ENCODE assay signal across 16 mouse cellular contexts in genomic region chr11:117608141-117608789, GRCm38 (mm10). TPM values are rescaled to one million over a fixed set of nuclear protein-coding genes. Genes with fewer than 3 reads are reported as not detected.
A peak's percentile ranks its signal among the peaks of the same experiment; 100 is the strongest.
DNase-seq lines count a peak whose midpoint lies in the region; ATAC-seq and TF ChIP-seq lines count a peak whose summit lies in the region.
"Had no signal": no experiment of that assay in that cellular context is flagged by ENCODE, and none has a peak within 500 bp of the region (broad histone marks: within the 10 kb centered on the region; RNA-seq: fewer than 3 reads in every experiment).

No protein-coding gene starts in this region.

- no peaks in the 10 kb centered on the region for H3K36me3 ChIP-seq in hindbrain, embryonic 11.5 days (ENCODE audit: control insufficient read depth, insufficient read depth, low read length)
- H3K36me3 ChIP-seq in hindbrain, postnatal 0 days (ENCODE audit: insufficient read depth, low read length), result no peaks in the 10 kb centered on the region
- H3K36me3 ChIP-seq in MEL (ENCODE audit: control insufficient read depth in 1 of 2, insufficient read depth in 2 of 2, low read length in 2 of 2), result peaks cover 0 to 2% of the 10 kb centered on the region in 2 experiments; a peak in 1 of 4 replicates
- H3K36me3 ChIP-seq in forebrain, embryonic 12.5 days (replicated peaks), result no peaks in the 10 kb centered on the region
- no peaks in the 10 kb centered on the region for H3K36me3 ChIP-seq in limb, embryonic 14.5 days (ENCODE audit: control insufficient read depth, insufficient read depth, low read length)
- H3K36me3 ChIP-seq: neural tube, embryonic 12.5 days had no signal

- no peak for TF ChIP-seq EP300 in MEL (IDR thresholded peaks at IDR 0.05; ENCODE audit: low read depth in 1 of 2, low read length in 2 of 2)

- H3K27ac ChIP-seq in hindbrain, embryonic 11.5 days (ENCODE audit: low read depth, low read length), result peak overlapping the region; percentile 58; the same call in 1 of the 2 replicates
- H3K27ac ChIP-seq in hindbrain, postnatal 0 days, result no peak overlapping the region
- H3K27ac ChIP-seq in MEL (ENCODE audit: control insufficient read depth, low read depth, low read length), result no peak overlapping the region
- peak overlapping the region; percentile 54; the same call in 1 of the 2 replicates for H3K27ac ChIP-seq in forebrain, embryonic 12.5 days
- peak overlapping the region; percentile 43; the same call in 1 of the 2 replicates for H3K27ac ChIP-seq in limb, embryonic 14.5 days (replicated peaks; ENCODE audit: low read depth, low read length)
- H3K27ac ChIP-seq: neural tube, embryonic 12.5 days had no signal

- peaks cover 16% of the 10 kb centered on the region for H3K4me1 ChIP-seq in hindbrain, embryonic 11.5 days (replicated peaks; ENCODE audit: control insufficient read depth, insufficient read depth, low read length)
- H3K4me1 ChIP-seq in hindbrain, postnatal 0 days (ENCODE audit: insufficient read depth, low read length), result peaks cover 10% of the 10 kb centered on the region
- peaks cover 0 to 11% of the 10 kb centered on the region in 2 experiments; a peak in 2 of 4 replicates for H3K4me1 ChIP-seq in MEL (ENCODE audit: control insufficient read depth in 1 of 2, insufficient read depth in 2 of 2, low read length in 2 of 2)
- H3K4me1 ChIP-seq in forebrain, embryonic 12.5 days, result peaks cover 63% of the 10 kb centered on the region
- peaks cover 9% of the 10 kb centered on the region for H3K4me1 ChIP-seq in limb, embryonic 14.5 days (ENCODE audit: control insufficient read depth, insufficient read depth, low read length)

- peak overlapping the region; percentile 1; the same call in 1 of the 2 replicates for H3K9ac ChIP-seq in hindbrain, embryonic 11.5 days (ENCODE audit: low read depth, low read length)
- H3K9ac ChIP-seq in hindbrain, postnatal 0 days (replicated peaks; ENCODE audit: low read length), result no peak overlapping the region
- H3K9ac ChIP-seq in MEL (ENCODE audit: control insufficient read depth, low read depth, low read length, poor library complexity, severe bottlenecking), result no peak overlapping the region
- H3K9ac ChIP-seq in forebrain, embryonic 12.5 days, result no peak overlapping the region
- no peak overlapping the region for H3K9ac ChIP-seq in limb, embryonic 14.5 days (ENCODE audit: low read depth, low read length, severe bottlenecking)
- H3K9ac ChIP-seq: neural tube, embryonic 12.5 days had no signal

- no peak for TF ChIP-seq POLR2A in MEL (IDR thresholded peaks at IDR 0.05; ENCODE audit: control insufficient read depth in 1 of 2, insufficient read depth in 1 of 2, low read depth in 1 of 2, low read length in 2 of 2, poor library complexity in 1 of 2)
- no peak for TF ChIP-seq POLR2A in limb, embryonic 14.5 days (IDR thresholded peaks at IDR 0.05; ENCODE audit: borderline replicate concordance, extremely low read depth, insufficient read depth, insufficient read length)

- 39% methylated on average over 9 of the region's 9 CpGs for WGBS in hindbrain, embryonic 11.5 days
- 43% methylated on average over 9 of the region's 9 CpGs for WGBS in hindbrain, postnatal 0 days
- WGBS in forebrain, embryonic 12.5 days, result 35% methylated on average over 9 of the region's 9 CpGs
- 46% methylated on average over 9 of the region's 9 CpGs for whole genome bisulfite sequencing in limb, embryonic 14.5 days

- H3K27me3 ChIP-seq in hindbrain, embryonic 11.5 days (ENCODE audit: control insufficient read depth, insufficient read depth, low read length), result 0 out of 2 replicates have a peak, but pooled peaks cover 2% of the 10 kb centered on the region
- no peaks in the 10 kb centered on the region for H3K27me3 ChIP-seq in hindbrain, postnatal 0 days (ENCODE audit: insufficient read depth, low read length)
- H3K27me3 ChIP-seq in MEL (ENCODE audit: control insufficient read depth in 1 of 2, insufficient read depth in 2 of 2, low read length in 2 of 2), result no peaks in the 10 kb centered on the region; a peak in 1 of 4 replicates
- H3K27me3 ChIP-seq in forebrain, embryonic 12.5 days, result peaks cover 22% of the 10 kb centered on the region
- no peaks in the 10 kb centered on the region for H3K27me3 ChIP-seq in limb, embryonic 14.5 days (ENCODE audit: control insufficient read depth, insufficient read depth, low read length)
- H3K27me3 ChIP-seq: neural tube, embryonic 12.5 days had no signal

- H3K4me2 ChIP-seq in hindbrain, embryonic 11.5 days (replicated peaks; ENCODE audit: low read depth, low read length), result no peak overlapping the region
- no peak overlapping the region for H3K4me2 ChIP-seq in hindbrain, postnatal 0 days (ENCODE audit: low read depth, low read length)
- H3K4me2 ChIP-seq in forebrain, embryonic 12.5 days, result no peak overlapping the region
- no peak overlapping the region for H3K4me2 ChIP-seq in limb, embryonic 14.5 days (replicated peaks; ENCODE audit: low read depth, low read length, severe bottlenecking)
- H3K4me2 ChIP-seq: neural tube, embryonic 12.5 days had no signal

- no peak for ATAC-seq in hindbrain, embryonic 11.5 days (ENCODE audit: low FRiP score)
- no peak for ATAC-seq in hindbrain, postnatal 0 days
- ATAC-seq in forebrain, embryonic 12.5 days (ENCODE audit: low FRiP score), result no peak
- no peak for ATAC-seq in limb, embryonic 14.5 days (ENCODE audit: low FRiP score, low read depth)

- H3K4me3 ChIP-seq in hindbrain, embryonic 11.5 days (ENCODE audit: low read depth, low read length), result no peak overlapping the region
- no peak overlapping the region for H3K4me3 ChIP-seq in hindbrain, postnatal 0 days (ENCODE audit: low read length)
- H3K4me3 ChIP-seq in MEL (ENCODE audit: control insufficient read depth in 1 of 2, insufficient read depth in 1 of 2, low read depth in 2 of 2, low read length in 2 of 2), result no peak overlapping the region
- no peak overlapping the region for H3K4me3 ChIP-seq in forebrain, embryonic 12.5 days (replicated peaks)
- no peak overlapping the region for H3K4me3 ChIP-seq in limb, embryonic 14.5 days (replicated peaks; ENCODE audit: low read length)
- H3K4me3 ChIP-seq: neural tube, embryonic 12.5 days had no signal

- H3K9me3 ChIP-seq in hindbrain, embryonic 11.5 days (ENCODE audit: control insufficient read depth, low read length), result no peaks in the 10 kb centered on the region
- no peaks in the 10 kb centered on the region for H3K9me3 ChIP-seq in hindbrain, postnatal 0 days (ENCODE audit: low read length)
- no peaks in the 10 kb centered on the region for H3K9me3 ChIP-seq in MEL (replicated peaks; ENCODE audit: insufficient read depth, low read length)
- no peaks in the 10 kb centered on the region for H3K9me3 ChIP-seq in forebrain, embryonic 12.5 days
- no peaks in the 10 kb centered on the region for H3K9me3 ChIP-seq in limb, embryonic 14.5 days (ENCODE audit: control insufficient read depth, low read length)
- H3K9me3 ChIP-seq: neural tube, embryonic 12.5 days had no signal

- no peaks in the 10 kb centered on the region for H3K79me2 ChIP-seq in MEL (ENCODE audit: control insufficient read depth, insufficient read depth, low read length, poor library complexity)

- no peak for TF ChIP-seq CTCF in hindbrain, postnatal 0 days (IDR thresholded peaks at IDR 0.05; ENCODE audit: low read depth)
- TF ChIP-seq CTCF in MEL (IDR thresholded peaks at IDR 0.05 in 2 of 3, conservative IDR thresholded peaks at IDR 0.05 in 1 of 3; ENCODE audit: control insufficient read depth in 1 of 3, insufficient read depth in 1 of 3, low read depth in 2 of 3, low read length in 3 of 3, poor library complexity in 1 of 3, severe bottlenecking in 1 of 3), result no peak

- DNase-seq in hindbrain, embryonic 11.5 days (ENCODE audit: low spot score), result peak; percentile 35
- DNase-seq in hindbrain, postnatal 0 days (ENCODE audit: low spot score), result no peak
- peak; percentile 17 for DNase-seq in MEL (ENCODE audit: low read depth, low spot score)
- DNase-seq in limb, embryonic 14.5 days (ENCODE audit: low spot score), result no peak
- DNase-seq in kidney, adult 11 months, result no peak
- DNase-seq in c-Kit-positive CD71-positive TER-119-positive erythroid progenitor cells, embryonic 14.5 days (ENCODE audit: low spot score), result no peak
- no peak for DNase-seq in spleen, adult 18-20 months
- DNase-seq: adrenal gland, postnatal 10 days; gastrocnemius, postnatal 10 days; heart, postnatal 4 days; left cerebral cortex, postnatal 4 days; lung, adult 18-20 months; retina, postnatal 1 day; thymus, adult 18-20 months had no signal

- TF ChIP-seq RAD21 in MEL (IDR thresholded peaks at IDR 0.05; ENCODE audit: low read depth, low read length), result no peak

TF ChIP-seq in MEL, 35 proteins besides CTCF, POLR2A, EP300 and RAD21 (continues in another document):
- TF ChIP-seq POLR2AphosphoS5 (IDR thresholded peaks at IDR 0.05; ENCODE audit: borderline replicate concordance, low read depth, low read length) (no peak), GABPA (IDR thresholded peaks at IDR 0.05; ENCODE audit: low read depth, low read length) (no peak), ZNF384 (IDR thresholded peaks at IDR 0.05; ENCODE audit: low read depth, low read length) (no peak), HCFC1 (IDR thresholded peaks at IDR 0.05; ENCODE audit: low read depth, low read length) (no peak), TBP (IDR thresholded peaks at IDR 0.05; ENCODE audit: low read depth, low read length) (no peak), SIN3A (IDR thresholded peaks at IDR 0.05; ENCODE audit: low read length) (no peak), SMC3 (IDR thresholded peaks at IDR 0.05; ENCODE audit: low read depth, low read length) (no peak), MAZ (IDR thresholded peaks at IDR 0.05; ENCODE audit: low read depth, low read length) (no peak), GATA1 (IDR thresholded peaks at IDR 0.05; ENCODE audit: low read depth, low read length) (no peak), UBTF (IDR thresholded peaks at IDR 0.05; ENCODE audit: borderline replicate concordance, insufficient read depth, low read depth, low read length) (no peak), CHD2 (IDR thresholded peaks at IDR 0.05; ENCODE audit: low read length) (no peak), USF2 (IDR thresholded peaks at IDR 0.05; ENCODE audit: borderline replicate concordance in 1 of 2, insufficient read depth in 1 of 2, low read depth in 1 of 2, low read length in 2 of 2) (no peak), TAL1 (IDR thresholded peaks at IDR 0.05; ENCODE audit: low read length) (no peak), MAFK (IDR thresholded peaks at IDR 0.05; ENCODE audit: borderline replicate concordance, low read depth, low read length) (no peak)

RNA-seq across cellular contexts. Expression of gene Tnrc6c, which starts 45.8 kb away (rescaled TPM):
- polyA plus RNA-seq in hindbrain, embryonic 11.5 days (2014; fragmentation: Nextera tagmentation; extraction: Ambion mirVana), result 17.0 and 20.6 TPM in 2 replicates
- 56.4 and 64.9 TPM in 2 replicates for total RNA-seq in hindbrain, postnatal 0 days (2014; rRNA removed)
- 18.3 and 19.7 TPM in 2 replicates for polyA plus RNA-seq in hindbrain, postnatal 0 days (2015; fragmentation: Nextera tagmentation; extraction: Ambion mirVana)
- 19.1 and 19.7 TPM in 2 replicates for total RNA-seq in MEL (2012; rRNA removed)
- polyA plus RNA-seq in MEL (2012; ENCODE audit: insufficient read depth in 1 of 2, insufficient read length in 2 of 2, low read depth in 1 of 2, low replicate concordance in 2 of 2, missing spikeins in 1 of 2), result 10 to 100 TPM in 1 of 2 experiments, not detected in 1; 16.0 TPM
- polyA plus RNA-seq in forebrain, embryonic 12.5 days (2016; fragmentation: Nextera tagmentation; extraction: Ambion mirVana), result 23.7 and 25.0 TPM in 2 replicates
- polyA plus RNA-seq in limb, embryonic 14.5 days (2012; rRNA removed), result 34.7 and 43.7 TPM in 2 replicates
- polyA plus RNA-seq in limb, embryonic 14.5 days (2014; fragmentation: Nextera tagmentation; extraction: Ambion mirVana), result 18.1 and 21.1 TPM in 2 replicates

Comparison
In these comparisons a context has a peak if more than half of its experiments do, and no peak if none do; other contexts are left out.
1. DNase-seq: peak in hindbrain, embryonic 11.5 days (single experiment) and MEL (single experiment); none in hindbrain, postnatal 0 days (single experiment), limb, embryonic 14.5 days (single experiment), kidney, adult 11 months (single experiment), c-Kit-positive CD71-positive TER-119-positive erythroid progenitor cells, embryonic 14.5 days (single experiment) and spleen, adult 18-20 months (0 of 2).
2. H3K27ac ChIP-seq: peak in hindbrain, embryonic 11.5 days (single experiment), forebrain, embryonic 12.5 days (single experiment) and limb, embryonic 14.5 days (single experiment); none in hindbrain, postnatal 0 days (single experiment) and MEL (single experiment).